Mouse (Mus musculus): ENCODE results near the gene Pml.

DNA sequence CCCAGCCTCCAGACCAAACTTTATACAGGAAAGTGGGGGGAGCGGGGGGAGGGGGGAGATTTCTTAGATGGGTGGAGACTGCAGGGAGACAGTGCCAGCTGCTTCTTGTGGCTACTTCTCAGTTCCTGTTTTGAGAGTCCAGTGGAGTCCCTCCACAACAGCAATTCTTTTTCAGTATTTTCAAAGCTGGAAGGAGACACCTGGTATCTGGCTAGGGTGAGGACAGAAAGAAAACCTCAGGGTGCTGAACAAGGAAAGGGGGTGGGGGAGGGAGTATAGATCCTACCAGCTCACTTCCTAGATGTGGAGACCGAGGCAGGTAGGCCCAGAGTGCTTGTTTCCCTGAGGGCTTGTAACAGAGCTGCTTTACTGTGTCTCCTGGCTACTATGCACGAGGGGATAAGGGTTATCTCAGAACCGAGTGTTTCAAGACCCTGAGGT is 17.0 kb upstream of the Pml start:
- no peak for TF ChIP-seq CTCF (IDR thresholded peaks at IDR 0.05; ENCODE audit: control insufficient read depth, insufficient read depth, insufficient read length)
- no peak for TF ChIP-seq MYOG (IDR thresholded peaks at IDR 0.05; ENCODE audit: control insufficient read depth, extremely low read depth, insufficient read length)
- no peak for TF ChIP-seq USF1 (IDR thresholded peaks at IDR 0.05; ENCODE audit: low read depth)
- no peak for TF ChIP-seq MAX (IDR thresholded peaks at IDR 0.05)
- TF ChIP-seq MYOD1 (IDR thresholded peaks at IDR 0.05; ENCODE audit: control insufficient read depth, insufficient read length, low read depth): no peak
